Mouse (Mus musculus) cerebellum, postnatal 14 days (tissue): Measurements from ENCODE around the gene Zmym2.
A peak's percentile ranks its signal among the peaks of the same experiment; 100 is the strongest.
"Not testable (repeated sequence)": the region's sequence is repeated elsewhere in the genome, so short reads cannot be mapped to it uniquely, and the experiment has no call there.

Experiments used
- DNase-seq, 2 experiments: peaks; one replicate each; pipeline ENCODE4 v3.0.0; 2021; ENCODE audit warnings: mixed read lengths in 2 of 2

Zmym2 gene

GRCm38 (mm10) chr14:56886594-56887513, at the start of gene Zmym2:
TSS of gene Zmym2 (plus strand) at chr14:56886653.
- peak; percentile 78 to 83 for DNase-seq

GRCm38 (mm10) chr14:56844033-56844432, 42.4 kb upstream of the Zmym2 start:
- DNase-seq: no peak

- DNase-seq: no peak
Observed at GRCm38 (mm10) chr14:56844507-56844906, 41.9 kb upstream of the Zmym2 start.

- no peak for DNase-seq
Observed at GRCm38 (mm10) chr14:56848322-56848721, 38.1 kb upstream of the Zmym2 start.

- peak; percentile 4 to 6 for DNase-seq
Observed at GRCm38 (mm10) chr14:56849681-56850080, 36.8 kb upstream of the Zmym2 start.

- no peak for DNase-seq
Observed at GRCm38 (mm10) chr14:56864041-56864440, 22.4 kb upstream of the Zmym2 start.

- no peak for DNase-seq
Observed at GRCm38 (mm10) chr14:56864641-56865040, 21.8 kb upstream of the Zmym2 start.

GRCm38 (mm10) chr14:56865112-56865511, 21.3 kb upstream of the Zmym2 start:
- DNase-seq: not testable (repeated sequence)

GRCm38 (mm10) chr14:56873525-56873924, 12.9 kb upstream of the Zmym2 start:
- no peak for DNase-seq

- DNase-seq: no peak
Observed at GRCm38 (mm10) chr14:56875586-56876159, 10.8 kb upstream of the Zmym2 start.

GRCm38 (mm10) chr14:56881271-56881670, 5.2 kb upstream of the Zmym2 start:
- DNase-seq: no peak

GRCm38 (mm10) chr14:56883431-56883830, 3.0 kb upstream of the Zmym2 start:
- no peak for DNase-seq

- DNase-seq: peak; percentile 87 to 93
Observed at GRCm38 (mm10) chr14:56885308-56885771, 1.1 kb upstream of the Zmym2 start.

GRCm38 (mm10) chr14:56885986-56886593, 363 bp upstream of the Zmym2 start:
- peak; percentile 88 to 89 for DNase-seq

- no peak for DNase-seq
Observed at GRCm38 (mm10) chr14:56887514-56887880, 1.0 kb downstream of the Zmym2 start.

GRCm38 (mm10) chr14:56887887-56888286, 1.4 kb downstream of the Zmym2 start:
- DNase-seq: peak; percentile 61 to 72

- no peak for DNase-seq
Observed at GRCm38 (mm10) chr14:56888416-56888815, 2.0 kb downstream of the Zmym2 start.

- DNase-seq: no peak
Observed at GRCm38 (mm10) chr14:56894417-56894816, 8.0 kb downstream of the Zmym2 start.

GRCm38 (mm10) chr14:56896521-56896920, 10.1 kb downstream of the Zmym2 start:
- DNase-seq: no peak

GRCm38 (mm10) chr14:56897475-56897874, 11.0 kb downstream of the Zmym2 start:
- no peak for DNase-seq

- DNase-seq: no peak
Observed at GRCm38 (mm10) chr14:56899656-56900055, 13.2 kb downstream of the Zmym2 start.

- DNase-seq: no peak
Observed at GRCm38 (mm10) chr14:56903039-56903438, 16.6 kb downstream of the Zmym2 start.

- DNase-seq: no peak
Observed at GRCm38 (mm10) chr14:56905696-56906095, 19.2 kb downstream of the Zmym2 start.

GRCm38 (mm10) chr14:56918532-56918931, 32.1 kb downstream of the Zmym2 start:
- DNase-seq: no peak
